Mouse (Mus musculus): ENCODE data around the gene Asf1b. TPM values are rescaled to one million over a fixed set of nuclear protein-coding genes. Genes with fewer than 3 reads are reported as not detected.

Gene Asf1b
- polyA plus RNA-seq (2014; fragmentation: Nextera tagmentation; extraction: Ambion mirVana): 5.1 and 7.6 TPM in 2 replicates

GRCm38 (mm10) chr8:83955106-83955957 lies at the start of gene Asf1b, which contains the start of gene Gm10644:
Gene Asf1b (plus strand): TSS chr8:83955507.
Gene Gm10644 (minus strand): TSS chr8:83955205.
- H3K9ac ChIP-seq (replicated peaks; ENCODE audit: low read depth, low read length): peak within 1 kb of the TSS; percentile 11

GRCm38 (mm10) chr8:83908583-83908982 lies 46.7 kb upstream of the Asf1b start:
- Histone ChIP-seq H3K27me3 (ENCODE audit: control insufficient read depth, insufficient read depth, low read length) (no peaks in the 10 kb centered on the region), H3K9me3 (ENCODE audit: control insufficient read depth, low read length) (no peaks in the 10 kb centered on the region), H3K9ac (replicated peaks; ENCODE audit: low read depth, low read length) (no peak overlapping the region), H3K4me3 (ENCODE audit: low read depth, low read length) (no peak overlapping the region), H3K4me2 (ENCODE audit: low read depth, low read length) (no peak overlapping the region), H3K27ac (ENCODE audit: low read depth, low read length) (no peak overlapping the region), H3K36me3 (ENCODE audit: control insufficient read depth, insufficient read depth, low read length) (no peaks in the 10 kb centered on the region), H3K4me1 (ENCODE audit: control insufficient read depth, insufficient read depth, low read length) (peaks cover 27% of the 10 kb centered on the region)
- 82% methylated on average over 6 of the region's 6 CpGs for WGBS
- ATAC-seq (ENCODE audit: low read depth): no peak

More at GRCm38 (mm10) chr8:83955106-83955957, at the start of gene Asf1b, which contains the start of gene Gm10644:
- peak within 1 kb of the TSS; percentile 49 for H3K4me3 ChIP-seq (ENCODE audit: low read depth, low read length)
- WGBS: under 1% methylated on average over 75 of the region's 75 CpGs
- no peaks in the 10 kb centered on the region for H3K9me3 ChIP-seq (ENCODE audit: control insufficient read depth, low read length)
- peaks cover 8% of the 10 kb centered on the region; the same call in 1 of the 2 replicates for H3K4me1 ChIP-seq (ENCODE audit: control insufficient read depth, insufficient read depth, low read length)
- peak within 1 kb of the TSS; percentile 28; the same call in 1 of the 2 replicates for H3K27ac ChIP-seq (ENCODE audit: low read depth, low read length)
- ATAC-seq (ENCODE audit: low read depth): peak; percentile 99
- peak within 1 kb of the TSS; percentile 84 for H3K4me2 ChIP-seq (ENCODE audit: low read depth, low read length)
- H3K36me3 ChIP-seq (ENCODE audit: control insufficient read depth, insufficient read depth, low read length): no peaks in the 10 kb centered on the region
- no peaks in the 10 kb centered on the region for H3K27me3 ChIP-seq (ENCODE audit: control insufficient read depth, insufficient read depth, low read length)

- ATAC-seq (ENCODE audit: low read depth): no peak; the same call in 1 of the 2 replicates
- no peak overlapping the region for H3K27ac ChIP-seq (ENCODE audit: low read depth, low read length)
- no peak overlapping the region for H3K9ac ChIP-seq (replicated peaks; ENCODE audit: low read depth, low read length)
- WGBS: 48% methylated on average over 8 of the region's 8 CpGs
- no peaks in the 10 kb centered on the region for H3K36me3 ChIP-seq (ENCODE audit: control insufficient read depth, insufficient read depth, low read length)
- peaks cover 20% of the 10 kb centered on the region; the same call in 1 of the 2 replicates for H3K4me1 ChIP-seq (ENCODE audit: control insufficient read depth, insufficient read depth, low read length)
- no peak overlapping the region for H3K4me2 ChIP-seq (ENCODE audit: low read depth, low read length)
- H3K9me3 ChIP-seq (ENCODE audit: control insufficient read depth, low read length): no peaks in the 10 kb centered on the region
- no peaks in the 10 kb centered on the region for H3K27me3 ChIP-seq (ENCODE audit: control insufficient read depth, insufficient read depth, low read length)
- H3K4me3 ChIP-seq (ENCODE audit: low read depth, low read length): no peak overlapping the region
Measured at GRCm38 (mm10) chr8:83909311-83909710, 46.0 kb upstream of the Asf1b start.

DNA sequence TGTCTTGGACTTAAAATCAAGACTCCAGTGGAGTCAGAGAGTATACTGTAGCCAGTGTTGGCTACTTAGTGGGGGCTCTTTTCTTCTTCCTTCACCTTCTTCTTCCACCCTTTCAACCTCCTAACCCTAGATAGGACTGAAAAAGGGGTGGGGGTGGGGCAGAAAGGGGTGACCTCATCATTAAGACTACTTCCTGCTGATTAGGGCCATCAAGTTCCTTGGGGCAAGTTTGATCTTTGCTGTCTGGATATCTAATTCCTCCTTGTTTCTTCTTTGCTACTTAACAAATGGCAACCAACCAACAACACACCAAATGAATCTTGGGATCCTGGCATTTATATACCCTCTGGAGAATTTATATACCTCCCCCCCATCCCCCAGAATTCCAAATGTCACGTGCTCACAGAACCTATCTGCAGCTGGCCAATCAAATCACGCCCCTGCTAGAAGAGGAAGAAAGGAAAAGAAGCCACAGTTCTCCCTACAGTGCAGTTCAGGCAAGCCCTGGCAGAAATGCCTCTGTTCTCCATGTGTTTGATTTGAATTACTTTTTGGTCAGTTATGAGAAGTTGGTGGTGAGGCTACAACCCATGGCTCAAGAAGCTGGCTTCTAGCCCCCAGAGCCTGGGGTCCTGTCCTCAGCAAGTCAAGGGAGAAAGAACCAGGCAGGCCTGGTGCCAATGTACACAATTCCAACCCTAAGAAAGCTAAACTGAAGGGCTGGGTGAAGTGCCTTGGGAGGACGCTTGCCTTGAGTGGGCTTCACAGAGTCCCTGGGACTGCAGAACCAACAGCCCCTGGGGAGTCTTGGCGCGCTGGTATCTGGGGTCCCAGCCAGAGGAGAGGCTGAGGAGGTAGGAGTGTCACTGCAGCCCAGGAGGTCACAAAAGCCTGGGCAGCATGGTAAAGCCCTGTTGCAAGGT lies 43.2 kb upstream of the Asf1b start:
- Histone ChIP-seq H3K9ac (replicated peaks; ENCODE audit: low read depth, low read length) (no peak overlapping the region), H3K4me1 (ENCODE audit: control insufficient read depth, insufficient read depth, low read length) (peaks cover 20% of the 10 kb centered on the region), H3K27ac (ENCODE audit: low read depth, low read length) (no peak overlapping the region), H3K9me3 (ENCODE audit: control insufficient read depth, low read length) (no peaks in the 10 kb centered on the region), H3K4me2 (ENCODE audit: low read depth, low read length) (no peak overlapping the region), H3K27me3 (ENCODE audit: control insufficient read depth, insufficient read depth, low read length) (no peaks in the 10 kb centered on the region), H3K4me3 (ENCODE audit: low read depth, low read length) (no peak overlapping the region), H3K36me3 (ENCODE audit: control insufficient read depth, insufficient read depth, low read length) (no peaks in the 10 kb centered on the region)
- ATAC-seq (ENCODE audit: low read depth): no peak
- 71% methylated on average over 5 of the region's 5 CpGs for WGBS

GRCm38 (mm10) chr8:83914232-83914631 lies 41.1 kb upstream of the Asf1b start:
- no peak for ATAC-seq (ENCODE audit: low read depth)
- H3K9ac ChIP-seq (replicated peaks; ENCODE audit: low read depth, low read length): no peak overlapping the region
- 95% methylated on average over 3 of the region's 3 CpGs for WGBS
- no peaks in the 10 kb centered on the region; the same call in 1 of the 2 replicates for H3K36me3 ChIP-seq (ENCODE audit: control insufficient read depth, insufficient read depth, low read length)
- no peaks in the 10 kb centered on the region for H3K9me3 ChIP-seq (ENCODE audit: control insufficient read depth, low read length)
- no peak overlapping the region for H3K27ac ChIP-seq (ENCODE audit: low read depth, low read length)
- H3K27me3 ChIP-seq (ENCODE audit: control insufficient read depth, insufficient read depth, low read length): no peaks in the 10 kb centered on the region
- H3K4me1 ChIP-seq (ENCODE audit: control insufficient read depth, insufficient read depth, low read length): peaks cover 7% of the 10 kb centered on the region
- no peak overlapping the region for H3K4me2 ChIP-seq (ENCODE audit: low read depth, low read length)
- H3K4me3 ChIP-seq (ENCODE audit: low read depth, low read length): no peak overlapping the region

DNA sequence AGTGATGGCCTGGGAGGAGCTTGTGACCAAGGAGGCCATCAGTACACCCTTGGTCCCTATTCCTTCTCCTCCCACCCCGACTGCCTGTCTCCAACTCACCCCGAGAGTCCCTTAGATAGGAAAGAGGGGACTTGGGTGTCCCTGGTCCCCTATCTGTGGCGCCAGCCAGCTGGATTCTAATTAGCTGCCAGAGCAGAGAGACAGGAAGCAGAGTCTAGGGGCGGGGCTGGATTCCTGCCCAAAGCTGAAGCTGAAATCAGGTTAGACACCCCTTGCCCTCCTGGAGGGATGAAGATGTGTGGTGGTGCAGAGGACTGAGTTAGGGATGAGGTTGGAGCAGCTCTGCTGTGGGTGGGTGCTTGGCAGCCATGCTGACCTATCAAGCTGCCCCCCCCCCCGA lies 40.4 kb upstream of the Asf1b start:
- Histone ChIP-seq H3K4me1 (ENCODE audit: control insufficient read depth, insufficient read depth, low read length) (peaks cover 2% of the 10 kb centered on the region), H3K27me3 (ENCODE audit: control insufficient read depth, insufficient read depth, low read length) (no peaks in the 10 kb centered on the region), H3K4me3 (ENCODE audit: low read depth, low read length) (no peak overlapping the region), H3K9me3 (ENCODE audit: control insufficient read depth, low read length) (no peaks in the 10 kb centered on the region), H3K27ac (ENCODE audit: low read depth, low read length) (no peak overlapping the region), H3K9ac (replicated peaks; ENCODE audit: low read depth, low read length) (no peak overlapping the region), H3K4me2 (ENCODE audit: low read depth, low read length) (no peak overlapping the region), H3K36me3 (ENCODE audit: control insufficient read depth, insufficient read depth, low read length) (no peaks in the 10 kb centered on the region; the same call in 1 of the 2 replicates)
- no peak for ATAC-seq (ENCODE audit: low read depth)
- WGBS: 62% methylated on average over 5 of the region's 5 CpGs

- H3K36me3 ChIP-seq (ENCODE audit: control insufficient read depth, insufficient read depth, low read length): peaks cover 6% of the 10 kb centered on the region; the same call in 1 of the 2 replicates
- H3K27me3 ChIP-seq (ENCODE audit: control insufficient read depth, insufficient read depth, low read length): no peaks in the 10 kb centered on the region
- no peak overlapping the region for H3K27ac ChIP-seq (ENCODE audit: low read depth, low read length)
- H3K9me3 ChIP-seq (ENCODE audit: control insufficient read depth, low read length): no peaks in the 10 kb centered on the region
- WGBS: 58% methylated on average over 5 of the region's 5 CpGs
- no peak overlapping the region for H3K9ac ChIP-seq (replicated peaks; ENCODE audit: low read depth, low read length)
- ATAC-seq (ENCODE audit: low read depth): no peak
- H3K4me1 ChIP-seq (ENCODE audit: control insufficient read depth, insufficient read depth, low read length): peaks cover 2% of the 10 kb centered on the region
- no peak overlapping the region for H3K4me2 ChIP-seq (ENCODE audit: low read depth, low read length)
- H3K4me3 ChIP-seq (ENCODE audit: low read depth, low read length): no peak overlapping the region
Measured at GRCm38 (mm10) chr8:83916015-83916414, 39.3 kb upstream of the Asf1b start.

GRCm38 (mm10) chr8:83917566-83917965 lies 37.7 kb upstream of the Asf1b start:
- 82% methylated on average over 6 of the region's 6 CpGs for WGBS
- no peaks in the 10 kb centered on the region for H3K27me3 ChIP-seq (ENCODE audit: control insufficient read depth, insufficient read depth, low read length)

More at GRCm38 (mm10) chr8:83917566-83917965, 37.7 kb upstream of the Asf1b start:
- Histone ChIP-seq H3K27ac (ENCODE audit: low read depth, low read length) (no peak overlapping the region), H3K9me3 (ENCODE audit: control insufficient read depth, low read length) (no peaks in the 10 kb centered on the region), H3K36me3 (ENCODE audit: control insufficient read depth, insufficient read depth, low read length) (peaks cover 15% of the 10 kb centered on the region), H3K4me2 (ENCODE audit: low read depth, low read length) (no peak overlapping the region), H3K4me1 (ENCODE audit: control insufficient read depth, insufficient read depth, low read length) (no peaks in the 10 kb centered on the region; the same call in none of the 2 replicates), H3K9ac (replicated peaks; ENCODE audit: low read depth, low read length) (no peak overlapping the region), H3K4me3 (ENCODE audit: low read depth, low read length) (no peak overlapping the region)
- no peak for ATAC-seq (ENCODE audit: low read depth)

Data from neural tube, embryonic 14.5 days (tissue).